Mouse (Mus musculus) cerebellum, adult 9-10 months (tissue): Measurements from ENCODE around the gene Plcg2.

Experiments used
- DNase-seq: peaks from one replicate; pipeline ENCODE4 v3.0.0; 2022

Gene Plcg2

DNA sequence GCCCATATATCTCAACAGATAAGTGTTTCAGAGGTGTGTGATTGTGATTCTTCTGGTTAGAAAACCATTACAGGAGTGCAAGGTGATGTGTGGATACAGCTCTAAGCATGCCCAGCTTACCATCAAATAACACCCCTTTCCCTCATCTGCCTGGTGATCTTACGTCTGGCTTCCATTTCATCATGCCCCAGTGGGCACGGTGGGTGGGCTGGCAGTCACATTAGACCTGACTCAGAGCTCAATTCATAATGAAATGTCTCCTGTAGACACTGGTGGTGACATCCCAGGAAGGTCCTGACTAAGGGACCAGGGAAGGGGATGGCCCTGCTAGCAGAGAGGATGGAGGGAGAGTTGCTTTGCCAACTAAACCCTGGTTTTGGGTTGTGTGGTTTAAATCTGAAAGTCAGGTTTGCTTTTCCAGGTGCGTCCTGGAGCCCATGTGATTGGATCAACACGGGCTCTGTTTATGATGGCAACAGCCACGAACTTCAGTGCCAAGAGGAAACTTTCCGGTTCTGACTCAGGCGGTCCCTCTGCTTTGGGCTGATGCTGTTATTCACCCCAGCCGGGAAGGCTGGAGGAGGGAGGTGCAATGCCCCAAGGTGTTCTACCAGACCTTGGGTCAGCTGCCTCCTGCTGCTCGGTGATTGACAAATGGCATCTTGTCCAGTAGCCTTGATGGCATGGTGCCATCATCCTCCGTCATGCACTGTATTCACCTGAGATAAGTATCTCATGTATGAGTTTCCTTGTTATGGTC lies 9.7 kb upstream of the Plcg2 start:
- DNase-seq, result no peak

DNA sequence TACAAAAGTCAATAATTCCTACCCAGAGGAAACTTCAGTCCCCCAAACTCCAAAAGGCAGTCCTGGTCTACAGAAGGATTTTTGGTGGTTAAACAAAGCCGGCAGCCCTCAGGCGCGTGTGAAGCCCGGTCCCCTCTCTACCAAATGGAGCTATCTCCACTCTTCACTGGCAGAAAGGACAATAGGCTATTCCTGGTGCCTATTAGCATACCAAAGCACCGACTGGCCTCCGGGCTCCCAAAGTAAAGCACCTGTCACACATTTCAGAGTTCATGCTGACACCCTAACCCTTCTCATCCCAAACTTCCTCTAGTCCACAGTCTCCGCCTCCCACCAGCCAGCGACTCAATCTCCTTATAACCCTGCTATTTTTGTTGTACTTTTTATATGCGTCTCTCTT lies 4.5 kb upstream of the Plcg2 start:
- DNase-seq, result no peak

DNA sequence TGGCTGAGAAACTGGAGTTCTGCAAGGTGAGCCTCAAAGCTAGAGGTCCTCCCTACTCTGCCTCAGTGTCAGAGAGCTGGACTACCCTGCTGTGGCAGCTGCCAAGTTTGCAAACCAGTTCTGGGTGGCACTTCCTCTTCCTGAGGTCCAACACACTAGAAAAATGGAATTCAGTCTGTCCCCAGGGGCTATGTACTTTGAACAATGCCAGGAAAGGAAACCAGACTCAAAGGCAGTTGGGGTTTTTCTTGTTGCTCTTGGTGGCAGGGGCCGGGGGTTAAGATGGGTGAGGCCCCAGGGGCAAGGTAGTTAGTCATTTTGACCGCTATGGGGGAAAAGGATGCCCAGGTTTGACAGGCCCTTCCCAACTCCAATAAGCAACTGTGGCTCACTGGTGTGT lies 3.2 kb upstream of the Plcg2 start:
- DNase-seq, result no peak

- DNase-seq, result no peak
Observed at GRCm38 (mm10) chr8:117498915-117499540, 937 bp downstream of the Plcg2 start.

DNA sequence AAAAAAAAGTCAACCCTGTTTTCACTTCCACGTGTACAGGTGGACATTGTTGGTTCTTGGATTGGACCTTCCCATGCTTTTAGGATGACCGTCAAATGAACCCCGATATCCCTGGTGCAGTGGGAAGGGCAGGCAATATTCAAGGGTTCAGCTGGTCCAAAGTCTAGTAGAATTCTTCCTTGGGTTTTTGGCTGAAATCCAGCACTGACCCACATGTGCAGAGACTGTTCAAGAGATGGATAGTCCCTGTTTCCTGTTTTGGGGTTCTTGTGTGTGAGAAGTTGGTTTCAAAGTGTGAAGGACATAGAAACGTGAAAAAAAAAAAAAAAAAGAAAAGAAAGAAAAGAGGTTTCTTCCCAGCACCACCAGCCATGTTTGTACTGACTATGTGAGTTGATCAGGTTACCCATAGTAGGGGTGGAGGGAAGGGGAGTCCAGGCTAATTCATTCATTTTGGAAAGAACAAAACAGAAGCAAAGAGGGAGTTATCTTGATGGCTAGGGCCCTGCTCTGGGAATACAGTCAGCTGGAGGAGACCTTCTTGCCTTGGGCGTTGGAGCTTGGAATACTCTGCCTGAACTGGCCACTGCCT lies 2.2 kb downstream of the Plcg2 start:
- no peak for DNase-seq

- no peak for DNase-seq
Observed at GRCm38 (mm10) chr8:117501323-117501722, 3.2 kb downstream of the Plcg2 start.

DNA sequence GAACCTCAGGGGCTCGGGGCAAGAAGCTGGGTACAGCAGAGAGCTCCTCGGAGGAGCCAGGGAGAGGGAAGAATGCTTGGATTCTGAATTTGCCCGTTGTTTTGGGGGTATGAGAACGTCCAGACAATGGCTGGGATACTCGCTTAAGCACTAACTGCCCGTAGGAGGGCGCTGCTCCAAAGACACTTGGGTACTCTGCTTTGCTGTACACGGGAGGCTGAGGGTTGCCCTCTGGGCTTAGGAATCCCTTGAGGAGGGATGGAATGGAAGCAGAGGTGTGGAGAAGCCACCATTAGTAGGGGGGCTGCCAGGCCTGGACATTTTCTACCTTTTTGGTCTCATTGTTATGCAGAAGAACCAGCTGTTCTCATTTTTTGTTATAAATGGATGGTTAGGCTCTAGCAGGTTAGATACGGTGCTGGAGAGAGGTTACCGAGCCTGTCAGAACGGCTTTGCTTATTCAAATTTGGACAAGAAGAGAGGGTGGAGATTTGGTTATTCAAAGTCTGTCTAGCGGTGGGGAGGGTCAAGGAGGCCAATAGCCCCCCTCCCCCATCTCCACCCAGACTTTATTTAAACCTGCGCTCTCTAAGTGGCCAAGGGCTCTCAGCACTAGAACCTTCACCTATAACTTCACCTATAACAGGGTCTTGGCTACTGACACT lies 5.4 kb downstream of the Plcg2 start:
- DNase-seq, result no peak

GRCm38 (mm10) chr8:117507703-117508102 lies 9.6 kb downstream of the Plcg2 start:
- no peak for DNase-seq

DNA sequence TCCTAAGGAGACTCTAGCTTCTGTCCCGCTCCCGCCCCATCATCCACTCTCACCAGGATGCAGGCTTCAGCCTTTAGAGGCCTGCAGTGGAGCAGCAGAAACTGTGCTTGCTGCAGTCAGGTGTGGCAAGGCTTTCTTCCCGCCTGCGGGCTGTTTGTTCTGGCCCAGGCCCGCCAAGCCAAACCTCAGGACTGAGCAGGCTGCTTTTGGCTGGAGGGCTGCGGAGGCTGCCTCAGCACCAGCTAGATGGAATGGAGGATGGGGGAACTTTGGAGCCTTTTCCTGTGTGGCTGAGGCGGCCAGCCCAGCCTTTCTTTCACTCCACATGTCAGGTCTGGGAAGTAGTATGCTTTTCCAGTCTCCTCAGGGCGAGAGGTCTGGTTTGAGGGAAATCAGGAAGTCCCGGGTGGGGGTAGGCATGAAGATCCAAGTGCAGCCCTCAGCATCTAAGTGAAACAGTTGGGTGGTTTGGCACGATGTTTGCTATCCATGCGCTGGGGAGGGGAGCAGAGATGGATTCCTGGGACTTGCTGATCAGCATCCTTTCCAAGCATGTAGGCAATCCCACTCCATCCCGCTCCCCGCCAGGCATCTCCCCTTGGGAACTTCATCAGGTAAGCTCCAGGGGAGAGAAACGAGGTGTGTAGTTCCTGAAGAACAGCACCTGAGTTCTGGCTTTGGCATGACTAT lies 18.9 kb downstream of the Plcg2 start:
- no peak for DNase-seq

- no peak for DNase-seq
Observed at GRCm38 (mm10) chr8:117517861-117518260, 19.8 kb downstream of the Plcg2 start.

DNA sequence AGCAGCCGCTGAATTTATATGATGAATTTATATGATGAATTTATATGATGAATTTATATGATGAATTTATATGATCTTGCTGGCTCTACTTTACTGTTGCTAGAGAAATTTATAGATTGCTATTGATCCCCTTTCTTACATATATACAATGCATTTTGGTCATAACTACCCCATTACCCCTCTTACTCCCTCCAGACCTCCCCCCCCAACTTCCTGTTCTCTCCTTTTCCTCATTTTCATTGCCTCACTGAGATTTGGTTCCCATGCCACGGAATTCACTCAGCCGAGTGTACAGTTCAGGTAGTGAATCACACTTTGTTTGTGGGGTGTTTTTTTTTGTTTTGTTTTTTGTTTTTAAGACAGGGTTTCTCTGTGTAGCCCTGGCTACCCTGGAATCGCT lies 20.8 kb downstream of the Plcg2 start:
- no peak for DNase-seq

- DNase-seq, result no peak
Observed at GRCm38 (mm10) chr8:117526185-117526584, 28.1 kb downstream of the Plcg2 start.

GRCm38 (mm10) chr8:117527983-117528382 lies 29.9 kb downstream of the Plcg2 start:
- DNase-seq, result no peak

GRCm38 (mm10) chr8:117529177-117529576 lies 31.1 kb downstream of the Plcg2 start:
- no peak for DNase-seq

DNA sequence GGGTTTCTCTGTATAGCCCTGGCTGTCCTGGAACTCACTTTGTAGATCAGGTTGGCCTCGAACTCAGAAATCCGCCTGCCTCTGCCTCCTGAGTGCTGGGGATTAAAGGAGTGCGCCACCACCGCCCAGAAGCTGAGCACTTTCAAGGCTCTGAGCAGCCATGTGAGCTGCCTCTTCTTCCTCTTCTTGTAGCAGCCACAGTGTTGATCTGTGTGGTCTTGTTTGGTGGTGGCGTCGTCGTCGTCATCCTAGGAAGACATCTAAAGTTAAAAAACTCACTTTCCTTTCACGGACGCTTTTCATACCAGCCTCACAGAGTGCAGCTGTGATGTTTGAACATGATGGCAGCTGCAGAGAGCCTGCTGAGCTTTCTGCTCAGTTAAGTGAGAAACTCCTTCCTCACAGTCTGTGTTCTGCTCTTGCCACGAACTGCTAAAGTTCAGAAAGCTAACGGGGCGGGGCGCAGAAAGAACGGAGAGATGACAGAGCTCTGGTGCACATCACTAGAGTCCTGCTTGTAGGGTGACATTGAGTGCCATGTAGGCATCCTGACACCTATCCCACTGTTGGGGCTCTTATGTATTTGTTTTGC lies 34.4 kb downstream of the Plcg2 start:
- no peak for DNase-seq

GRCm38 (mm10) chr8:117536862-117537261 lies 38.8 kb downstream of the Plcg2 start:
- no peak for DNase-seq

GRCm38 (mm10) chr8:117537751-117538150 lies 39.7 kb downstream of the Plcg2 start:
- DNase-seq, result no peak

DNA sequence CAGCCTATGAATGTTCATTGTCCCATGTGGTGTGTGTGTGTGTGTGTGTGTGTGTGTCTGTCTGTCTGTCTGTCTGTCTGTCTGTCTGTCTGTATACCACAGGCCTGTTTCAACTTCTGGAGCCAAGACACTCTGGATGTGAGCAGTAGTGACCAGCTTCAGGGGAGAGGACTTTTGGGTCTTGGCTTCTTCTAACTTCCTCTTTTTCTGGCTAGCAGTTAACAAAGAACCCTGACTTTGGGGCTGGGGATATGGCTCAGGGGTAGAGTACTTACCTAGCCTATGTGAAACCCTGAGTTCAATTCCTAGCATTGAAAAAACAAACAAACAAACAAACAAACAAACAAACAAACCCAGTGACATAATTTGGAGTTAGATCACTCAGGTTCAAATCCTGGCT lies 44.9 kb downstream of the Plcg2 start:
- DNase-seq, result no peak

GRCm38 (mm10) chr8:117543789-117544188 lies 45.7 kb downstream of the Plcg2 start:
- DNase-seq, result no peak

- DNase-seq, result no peak
Observed at GRCm38 (mm10) chr8:117545043-117545442, 47.0 kb downstream of the Plcg2 start.

GRCm38 (mm10) chr8:117546386-117546785 lies 48.3 kb downstream of the Plcg2 start:
- DNase-seq, result no peak

GRCm38 (mm10) chr8:117547945-117548344 lies 49.9 kb downstream of the Plcg2 start:
- no peak for DNase-seq

DNA sequence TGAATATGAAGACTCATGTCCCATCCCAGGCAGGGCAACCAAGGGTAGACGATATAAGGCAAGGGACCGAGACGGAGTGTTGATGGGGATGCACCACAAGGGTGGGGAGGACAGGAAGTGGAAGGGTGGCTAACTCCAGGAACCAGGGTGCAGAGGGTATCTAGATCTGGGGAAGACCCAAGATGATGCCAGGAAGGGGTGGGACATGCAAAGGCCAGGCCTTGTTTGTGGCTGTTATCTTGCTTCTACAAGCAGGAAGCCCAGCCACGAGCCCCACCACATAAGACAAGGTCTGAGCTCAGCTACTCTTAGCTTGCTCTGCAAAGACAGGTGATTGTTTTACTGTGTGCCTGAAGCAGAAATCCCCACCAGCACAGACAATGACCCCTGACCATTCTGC lies 50.4 kb downstream of the Plcg2 start:
- no peak for DNase-seq
